Mouse (Mus musculus) limb, embryonic 10.5 days (tissue): Measurements from ENCODE around the gene Nrros. TPM values are rescaled to one million over a fixed set of nuclear protein-coding genes. Genes with fewer than 3 reads are reported as not detected.
A peak's percentile ranks its signal among the peaks of the same experiment; 100 is the strongest.

Source experiments
- DNase-seq: peaks from one replicate; pipeline ENCODE4 v3.0.0-alpha.2; 2017; ENCODE audit warnings: low spot score
- H3K27ac ChIP-seq: fragments of 300-500 bp; sonication (generic); 2 replicates; pipeline ENCODE4 v1.5.1; 2016; ENCODE audit warnings: mild to moderate bottlenecking
- H3K27me3 ChIP-seq: fragments of 300-500 bp; sonication (generic); 2 replicates; pipeline ENCODE4 v1.6.1; 2016; ENCODE audit warnings: low read depth, mild to moderate bottlenecking; ENCODE audit not compliant: poor library complexity, severe bottlenecking
- H3K36me3 ChIP-seq: fragments of 300-500 bp; sonication (generic); 2 replicates; pipeline ENCODE4 v1.6.1; 2016; ENCODE audit warnings: mild to moderate bottlenecking, moderate library complexity
- H3K4me1 ChIP-seq: fragments of 300-500 bp; sonication (generic); 2 replicates; pipeline ENCODE4 v1.6.1; 2016
- H3K4me3 ChIP-seq: fragments of 300-500 bp; sonication (generic); 2 replicates; pipeline ENCODE4 v1.5.1; 2016; ENCODE audit warnings: mild to moderate bottlenecking, moderate library complexity
- H3K9me3 ChIP-seq: fragments of 300-500 bp; sonication (generic); replicated peaks from 2 replicates; pipeline ENCODE4 v1.6.1; 2016; ENCODE audit warnings: mild to moderate bottlenecking
- WGBS: fragments of 180-500 bp; shearing (Covaris S2); methylation state at CpG from one replicate; pipeline ENCODE4 v1.1.7; 2016; 5-methylcytosine and 5-hydroxymethylcytosine counted together
- polyA plus RNA-seq: library from polyadenylated mRNA; unstranded; fragments of >200 nt; fragmentation: Nextera tagmentation; extraction: Ambion mirVana; gene quantifications from 2 replicates; pipeline ENCODE4 v1.2.1, GENCODE M21; 2016

Gene Nrros
- polyA plus RNA-seq, 1 experiment from 2014 or later = 7.5 TPM

GRCm38 (mm10) chr16:32175029-32175428, 9.6 kb upstream of the Nrros start:
- peaks cover 7% of the 10 kb centered on the region for H3K4me1 ChIP-seq
- H3K27me3 ChIP-seq = no peaks in the 10 kb centered on the region
- H3K27ac ChIP-seq = no peak overlapping the region
- no peaks in the 10 kb centered on the region for H3K9me3 ChIP-seq
- no peak for DNase-seq
- H3K4me3 ChIP-seq = no peak overlapping the region
- H3K36me3 ChIP-seq = no peaks in the 10 kb centered on the region
- 90% methylated on average over 4 of the region's 4 CpGs for WGBS

GRCm38 (mm10) chr16:32174340-32175005, 9.1 kb upstream of the Nrros start:
- Histone ChIP-seq H3K27ac (no peak overlapping the region), H3K9me3 (no peaks in the 10 kb centered on the region), H3K4me1 (peaks cover 7% of the 10 kb centered on the region), H3K27me3 (no peaks in the 10 kb centered on the region), H3K4me3 (no peak overlapping the region), H3K36me3 (no peaks in the 10 kb centered on the region)
- WGBS = 84% methylated on average over 8 of the region's 8 CpGs
- DNase-seq = no peak

GRCm38 (mm10) chr16:32173401-32173800, 8.0 kb upstream of the Nrros start:
- Histone ChIP-seq H3K36me3 (no peaks in the 10 kb centered on the region), H3K4me3 (no peak overlapping the region), H3K9me3 (no peaks in the 10 kb centered on the region), H3K27ac (no peak overlapping the region), H3K4me1 (peaks cover 7% of the 10 kb centered on the region), H3K27me3 (no peaks in the 10 kb centered on the region)
- WGBS = 74% methylated on average over 11 of the region's 11 CpGs
- DNase-seq = no peak

GRCm38 (mm10) chr16:32171031-32171731, 5.8 kb upstream of the Nrros start:
- Histone ChIP-seq H3K27ac (no peak overlapping the region), H3K4me3 (no peak overlapping the region), H3K4me1 (no peaks in the 10 kb centered on the region), H3K36me3 (no peaks in the 10 kb centered on the region), H3K9me3 (no peaks in the 10 kb centered on the region), H3K27me3 (peaks cover 2% of the 10 kb centered on the region)
- WGBS = 92% methylated on average over 5 of the region's 5 CpGs
- no peak for DNase-seq

GRCm38 (mm10) chr16:32167819-32168545, 2.6 kb upstream of the Nrros start:
- Histone ChIP-seq H3K36me3 (no peaks in the 10 kb centered on the region), H3K4me3 (no peak overlapping the region)
- 94% methylated on average over 4 of the region's 4 CpGs for WGBS

GRCm38 (mm10) chr16:32164396-32165027, 882 bp downstream of the Nrros start:
- Histone ChIP-seq H3K36me3 (no peaks in the 10 kb centered on the region), H3K9me3 (no peaks in the 10 kb centered on the region), H3K4me1 (peaks cover 16% of the 10 kb centered on the region), H3K27ac (peak overlapping the region; percentile 77), H3K27me3 (peaks cover 26% of the 10 kb centered on the region), H3K4me3 (peak overlapping the region; percentile 59)
- DNase-seq = no peak
- WGBS = 73% methylated on average over 19 of the region's 19 CpGs

More at GRCm38 (mm10) chr16:32167819-32168545, 2.6 kb upstream of the Nrros start:
- Histone ChIP-seq H3K4me1 (peaks cover 16% of the 10 kb centered on the region), H3K27ac (no peak overlapping the region), H3K27me3 (peaks cover 26% of the 10 kb centered on the region), H3K9me3 (no peaks in the 10 kb centered on the region)
- DNase-seq = no peak

- Histone ChIP-seq H3K27me3 (peaks cover 26% of the 10 kb centered on the region), H3K27ac (no peak overlapping the region), H3K4me1 (peaks cover 16% of the 10 kb centered on the region), H3K9me3 (no peaks in the 10 kb centered on the region), H3K4me3 (no peak overlapping the region), H3K36me3 (no peaks in the 10 kb centered on the region)
- DNase-seq = no peak
- WGBS = 88% methylated on average over 5 of the region's 5 CpGs
Measured at GRCm38 (mm10) chr16:32163891-32164290, 1.5 kb downstream of the Nrros start.

- Histone ChIP-seq H3K9me3 (no peaks in the 10 kb centered on the region), H3K27ac (no peak overlapping the region), H3K36me3 (no peaks in the 10 kb centered on the region), H3K27me3 (peaks cover 26% of the 10 kb centered on the region), H3K4me1 (peaks cover 16% of the 10 kb centered on the region), H3K4me3 (no peak overlapping the region)
- no peak for DNase-seq
- WGBS = 84% methylated on average over 4 of the region's 4 CpGs
Measured at GRCm38 (mm10) chr16:32163392-32163791, 2.0 kb downstream of the Nrros start.

- peaks cover 21% of the 10 kb centered on the region for H3K27me3 ChIP-seq
- no peak overlapping the region for H3K27ac ChIP-seq
- no peak for DNase-seq
- H3K9me3 ChIP-seq = no peaks in the 10 kb centered on the region
- H3K36me3 ChIP-seq = no peaks in the 10 kb centered on the region
- H3K4me1 ChIP-seq = peaks cover 14% of the 10 kb centered on the region
- H3K4me3 ChIP-seq = no peak overlapping the region
- 94% methylated on average over 9 of the region's 9 CpGs for WGBS
Measured at GRCm38 (mm10) chr16:32160742-32161323, 4.6 kb downstream of the Nrros start.

- Histone ChIP-seq H3K4me3 (no peak overlapping the region), H3K27ac (no peak overlapping the region), H3K4me1 (peaks cover 3% of the 10 kb centered on the region; the same call in 1 of the 2 replicates), H3K36me3 (peaks cover 3% of the 10 kb centered on the region; the same call in 1 of the 2 replicates), H3K27me3 (0 out of 2 replicates have a peak, but pooled peaks cover 3% of the 10 kb centered on the region), H3K9me3 (no peaks in the 10 kb centered on the region)
- DNase-seq = no peak
- 89% methylated on average over 3 of the region's 3 CpGs for WGBS
Measured at GRCm38 (mm10) chr16:32158966-32159365, 6.4 kb downstream of the Nrros start.

- WGBS = 84% methylated on average over 2 of the region's 2 CpGs
- Histone ChIP-seq H3K27ac (no peak overlapping the region), H3K36me3 (peaks cover 9% of the 10 kb centered on the region; the same call in 1 of the 2 replicates), H3K27me3 (no peaks in the 10 kb centered on the region), H3K4me1 (peaks cover 3% of the 10 kb centered on the region; the same call in 1 of the 2 replicates), H3K9me3 (no peaks in the 10 kb centered on the region), H3K4me3 (no peak overlapping the region)
- DNase-seq = no peak
Measured at GRCm38 (mm10) chr16:32157369-32157768, 8.0 kb downstream of the Nrros start.

- 41% methylated on average over 3 of the region's 3 CpGs for WGBS
- Histone ChIP-seq H3K9me3 (no peaks in the 10 kb centered on the region), H3K27ac (no peak overlapping the region), H3K36me3 (peaks cover 9% of the 10 kb centered on the region; the same call in 1 of the 2 replicates), H3K27me3 (no peaks in the 10 kb centered on the region), H3K4me3 (no peak overlapping the region), H3K4me1 (peaks cover 3% of the 10 kb centered on the region; the same call in 1 of the 2 replicates)
- DNase-seq = no peak
Measured at GRCm38 (mm10) chr16:32156719-32157118, 8.7 kb downstream of the Nrros start.
